Mouse (Mus musculus): ENCODE measurements around the gene Usp48. TPM values are rescaled to one million over a fixed set of nuclear protein-coding genes. Genes with fewer than 3 reads are reported as not detected.
A peak's percentile ranks its signal among the peaks of the same experiment; 100 is the strongest.
"Not testable (repeated sequence)": the region's sequence is repeated elsewhere in the genome, so short reads cannot be mapped to it uniquely, and the experiment has no call there.

Usp48 gene
- polyA plus RNA-seq, 1 experiment from 2014 or later: 69.2 TPM

DNA sequence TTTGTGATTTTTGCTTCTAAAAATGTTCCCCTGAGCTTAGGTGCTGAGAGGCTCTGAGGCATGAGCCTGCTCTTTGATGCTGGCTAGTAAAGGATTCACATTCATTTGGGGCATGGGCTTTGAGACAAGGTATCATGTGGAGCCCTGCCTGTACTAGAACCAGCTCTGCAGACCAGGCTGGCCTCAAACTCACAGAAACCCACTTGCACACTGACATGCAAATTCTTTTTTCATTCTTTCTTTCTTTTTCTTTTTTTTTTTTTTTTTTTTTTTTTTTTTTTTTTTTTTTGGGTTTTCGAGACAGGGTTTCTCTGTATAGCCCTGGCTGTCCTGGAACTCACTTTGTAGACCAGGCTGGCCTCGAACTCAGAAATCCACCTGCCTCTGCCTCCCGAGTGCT, 4.5 kb upstream of the Usp48 start:
- not testable (repeated sequence) for H3K27ac ChIP-seq (replicated peaks); H3K9me3 ChIP-seq; ATAC-seq (ENCODE audit: low read depth); H3K4me1 ChIP-seq (replicated peaks); H3K4me3 ChIP-seq; H3K36me3 ChIP-seq; H3K9ac ChIP-seq; H3K27me3 ChIP-seq; H3K4me2 ChIP-seq
- WGBS: 94% methylated on average over 2 of the region's 3 CpGs

DNA sequence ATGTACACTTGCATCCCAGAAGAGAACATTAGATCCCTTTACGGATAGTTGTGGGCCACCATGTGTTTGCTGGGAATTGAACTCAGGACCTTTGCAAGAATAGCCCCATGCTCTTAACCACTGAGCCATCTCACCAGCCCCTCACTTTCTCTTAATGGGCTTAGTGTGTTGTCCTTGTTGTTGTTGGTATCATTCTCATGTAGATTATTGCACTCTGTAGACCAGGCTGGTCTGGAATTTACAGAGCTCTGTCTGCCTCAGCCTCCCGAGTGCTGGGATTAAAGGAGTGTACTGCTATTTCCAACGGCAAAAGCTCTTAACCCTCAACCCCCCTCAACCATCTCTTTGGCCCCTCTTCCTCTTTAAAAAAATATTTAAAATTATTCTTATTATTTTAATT, 4.0 kb upstream of the Usp48 start:
- H3K27ac ChIP-seq (replicated peaks): no peak overlapping the region
- H3K4me1 ChIP-seq (replicated peaks): no peaks in the 10 kb centered on the region
- H3K4me3 ChIP-seq: no peak overlapping the region
- no peak for ATAC-seq (ENCODE audit: low read depth)
- H3K36me3 ChIP-seq: no peaks in the 10 kb centered on the region
- H3K9me3 ChIP-seq: no peaks in the 10 kb centered on the region
- WGBS: 85% methylated on average over 3 of the region's 3 CpGs
- H3K27me3 ChIP-seq: no peaks in the 10 kb centered on the region
- H3K9ac ChIP-seq: no peak overlapping the region
- no peak overlapping the region for H3K4me2 ChIP-seq

- WGBS: 88% methylated on average over 4 of the region's 4 CpGs
- no peaks in the 10 kb centered on the region for H3K36me3 ChIP-seq
- H3K27me3 ChIP-seq: no peaks in the 10 kb centered on the region
- H3K4me2 ChIP-seq: no peak overlapping the region
- no peak overlapping the region for H3K4me3 ChIP-seq
- H3K9ac ChIP-seq: 0 out of 2 replicates have a peak overlapping the region, but pooled peaks have one; percentile 22
- H3K9me3 ChIP-seq: no peaks in the 10 kb centered on the region
- peaks cover 12% of the 10 kb centered on the region for H3K4me1 ChIP-seq (replicated peaks)
- ATAC-seq (ENCODE audit: low read depth): no peak
- H3K27ac ChIP-seq (replicated peaks): no peak overlapping the region
Measured at GRCm38 (mm10) chr4:137590961-137591360, 2.6 kb upstream of the Usp48 start.

GRCm38 (mm10) chr4:137594496-137595270, 1.1 kb downstream of the Usp48 start:
- Histone ChIP-seq H3K27me3 (no peaks in the 10 kb centered on the region), H3K4me1 (replicated peaks) (peaks cover 47% of the 10 kb centered on the region), H3K4me3 (peak overlapping the region; percentile 92), H3K9me3 (no peaks in the 10 kb centered on the region), H3K4me2 (peak overlapping the region; percentile 87), H3K9ac (peak overlapping the region; percentile 94), H3K27ac (replicated peaks) (peak overlapping the region; percentile 99), H3K36me3 (no peaks in the 10 kb centered on the region)
- 5% methylated on average over 39 of the region's 40 CpGs for WGBS
- ATAC-seq (ENCODE audit: low read depth): peak; percentile 12; the same call in 1 of the 2 replicates

GRCm38 (mm10) chr4:137597098-137597630, 3.6 kb downstream of the Usp48 start:
- Histone ChIP-seq H3K4me3 (no peak overlapping the region), H3K9ac (no peak overlapping the region), H3K27ac (replicated peaks) (no peak overlapping the region), H3K4me1 (replicated peaks) (peaks cover 56% of the 10 kb centered on the region), H3K36me3 (no peaks in the 10 kb centered on the region), H3K4me2 (no peak overlapping the region), H3K9me3 (no peaks in the 10 kb centered on the region), H3K27me3 (no peaks in the 10 kb centered on the region)
- ATAC-seq (ENCODE audit: low read depth): no peak
- WGBS: 95% methylated on average over 4 of the region's 4 CpGs

- Histone ChIP-seq H3K4me1 (replicated peaks) (peaks cover 66% of the 10 kb centered on the region), H3K27ac (replicated peaks) (no peak overlapping the region), H3K27me3 (no peaks in the 10 kb centered on the region), H3K4me2 (no peak overlapping the region), H3K9ac (no peak overlapping the region), H3K4me3 (no peak overlapping the region), H3K36me3 (no peaks in the 10 kb centered on the region), H3K9me3 (no peaks in the 10 kb centered on the region)
- 87% methylated on average over 5 of the region's 5 CpGs for WGBS
- no peak for ATAC-seq (ENCODE audit: low read depth)
Measured at GRCm38 (mm10) chr4:137598577-137598976, 5.0 kb downstream of the Usp48 start.

DNA sequence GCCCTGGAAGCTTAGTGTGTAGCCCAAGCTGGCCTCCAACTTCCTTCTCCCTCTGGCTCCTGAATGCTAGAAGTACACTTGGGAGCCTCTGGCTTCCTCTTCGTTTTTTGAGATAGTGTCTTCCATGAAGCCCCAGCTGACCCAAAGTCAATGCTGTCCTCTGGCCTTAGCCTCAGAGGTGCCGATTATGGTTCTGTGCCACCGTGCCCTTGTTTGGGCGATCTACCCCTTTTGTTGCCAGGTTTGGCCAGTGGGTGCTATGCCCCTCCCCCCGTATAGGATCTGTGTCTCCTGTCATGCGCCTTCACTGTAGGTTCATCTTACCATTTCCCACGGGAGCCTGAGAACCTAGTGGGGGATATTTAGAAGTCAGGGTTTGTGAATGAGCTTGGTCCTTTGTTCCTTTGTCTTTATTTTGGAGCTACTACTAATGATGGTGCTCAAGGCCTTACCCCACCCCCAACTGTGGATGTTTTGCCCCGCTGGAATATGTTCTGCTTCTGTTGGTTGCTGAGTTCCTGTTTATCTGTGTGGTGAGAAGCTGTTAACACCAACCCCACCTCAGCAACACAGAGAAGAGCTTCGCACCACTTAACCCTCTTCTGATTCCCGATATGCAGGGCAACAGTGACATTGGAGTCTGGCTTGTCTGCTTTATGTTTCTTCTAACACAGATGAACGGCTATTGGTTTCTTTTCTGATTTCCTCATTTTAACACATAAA, 10.1 kb downstream of the Usp48 start:
- 82% methylated on average over 11 of the region's 11 CpGs for WGBS
- no peak overlapping the region for H3K9ac ChIP-seq
- peak overlapping the region; percentile 38 for H3K27ac ChIP-seq (replicated peaks)
- H3K4me2 ChIP-seq: no peak overlapping the region
- no peaks in the 10 kb centered on the region for H3K27me3 ChIP-seq
- H3K36me3 ChIP-seq: peaks cover 41% of the 10 kb centered on the region
- no peak overlapping the region for H3K4me3 ChIP-seq
- peaks cover 33% of the 10 kb centered on the region for H3K4me1 ChIP-seq (replicated peaks)
- ATAC-seq (ENCODE audit: low read depth): no peak
- H3K9me3 ChIP-seq: no peaks in the 10 kb centered on the region

DNA sequence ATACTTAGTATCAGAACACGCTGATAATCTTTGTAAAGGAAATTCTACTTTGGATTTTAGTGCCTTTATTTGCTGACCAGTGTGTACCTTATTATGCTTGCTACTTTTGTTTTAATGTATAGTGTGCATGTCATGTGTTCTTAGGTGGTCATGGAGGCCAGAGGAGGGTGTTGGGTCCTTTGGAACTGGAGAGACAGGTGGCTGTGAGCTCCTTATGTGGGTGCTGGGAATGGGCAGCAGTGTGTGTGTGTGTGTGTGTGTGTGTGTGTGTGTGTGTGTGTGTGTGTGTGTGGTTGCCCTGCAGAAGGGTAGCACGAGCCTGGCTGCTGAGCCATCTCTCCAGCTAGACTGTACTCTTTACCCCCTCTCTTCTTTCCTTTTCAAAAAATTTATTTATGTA, 13.5 kb downstream of the Usp48 start:
- Histone ChIP-seq H3K27ac (replicated peaks) (no peak overlapping the region), H3K9ac (no peak overlapping the region), H3K27me3 (no peaks in the 10 kb centered on the region), H3K4me1 (replicated peaks) (peaks cover 13% of the 10 kb centered on the region), H3K4me2 (no peak overlapping the region), H3K4me3 (no peak overlapping the region), H3K9me3 (no peaks in the 10 kb centered on the region), H3K36me3 (peaks cover 74% of the 10 kb centered on the region)
- 97% methylated on average over 2 of the region's 2 CpGs for WGBS
- ATAC-seq (ENCODE audit: low read depth): no peak

- Histone ChIP-seq H3K27me3 (no peaks in the 10 kb centered on the region), H3K9me3 (no peaks in the 10 kb centered on the region), H3K9ac (no peak overlapping the region), H3K4me1 (replicated peaks) (no peaks in the 10 kb centered on the region), H3K4me3 (no peak overlapping the region), H3K4me2 (no peak overlapping the region), H3K27ac (replicated peaks) (no peak overlapping the region), H3K36me3 (peaks cover 97% of the 10 kb centered on the region)
- 88% methylated on average over 7 of the region's 7 CpGs for WGBS
- no peak for ATAC-seq (ENCODE audit: low read depth)
Measured at GRCm38 (mm10) chr4:137609281-137609680, 15.7 kb downstream of the Usp48 start.

DNA sequence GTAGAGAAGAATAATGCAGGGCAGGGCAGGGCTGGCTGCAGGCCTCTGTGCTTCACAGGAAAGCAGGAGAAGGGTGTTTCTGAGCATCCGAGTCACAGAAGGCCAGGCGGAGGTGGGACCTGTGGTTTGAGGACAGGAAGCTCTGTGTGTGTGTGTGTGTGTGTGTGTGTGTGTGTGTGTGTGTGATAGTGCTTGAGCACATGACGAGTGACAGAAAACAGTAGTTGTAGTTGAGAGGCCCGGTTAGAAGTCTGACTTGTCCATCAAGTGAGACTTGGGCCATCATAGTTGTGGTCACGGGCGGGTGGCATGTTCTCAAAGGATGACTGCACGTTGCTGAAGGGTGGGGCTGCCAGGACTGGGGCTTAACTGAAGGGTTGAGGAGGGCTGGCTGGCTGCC, 16.1 kb downstream of the Usp48 start:
- H3K9me3 ChIP-seq: no peaks in the 10 kb centered on the region
- 94% methylated on average over 7 of the region's 7 CpGs for WGBS
- H3K9ac ChIP-seq: no peak overlapping the region
- no peak overlapping the region for H3K4me2 ChIP-seq
- no peaks in the 10 kb centered on the region for H3K4me1 ChIP-seq (replicated peaks)
- no peaks in the 10 kb centered on the region for H3K27me3 ChIP-seq
- no peak overlapping the region for H3K27ac ChIP-seq (replicated peaks)
- peaks cover 97% of the 10 kb centered on the region for H3K36me3 ChIP-seq
- no peak for ATAC-seq (ENCODE audit: low read depth)
- H3K4me3 ChIP-seq: no peak overlapping the region

DNA sequence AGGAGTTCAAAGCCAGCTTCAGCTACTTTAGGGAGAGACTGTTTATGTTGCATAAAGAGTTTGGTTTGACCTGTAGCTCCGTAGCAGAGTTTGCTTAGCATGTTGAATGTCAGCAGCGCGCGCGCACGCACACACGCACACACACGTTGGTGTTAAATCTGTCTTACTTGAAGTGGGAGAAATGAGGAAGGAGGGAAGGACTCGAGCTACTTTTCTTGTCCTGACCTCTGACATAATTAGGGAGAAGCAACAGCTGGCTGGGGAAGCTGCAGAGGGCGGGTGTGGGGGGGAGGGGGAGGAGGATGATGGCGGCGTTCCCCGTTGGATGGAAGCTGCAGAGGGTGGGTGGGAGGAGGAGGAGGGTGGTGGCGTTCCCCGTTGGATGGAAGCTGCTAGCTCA, 16.7 kb downstream of the Usp48 start:
- H3K9me3 ChIP-seq: no peaks in the 10 kb centered on the region
- ATAC-seq (ENCODE audit: low read depth): no peak
- 80% methylated on average over 15 of the region's 15 CpGs for WGBS
- H3K4me1 ChIP-seq (replicated peaks): no peaks in the 10 kb centered on the region
- no peaks in the 10 kb centered on the region for H3K27me3 ChIP-seq
- no peak overlapping the region for H3K27ac ChIP-seq (replicated peaks)
- H3K4me2 ChIP-seq: no peak overlapping the region
- peaks cover 96% of the 10 kb centered on the region for H3K36me3 ChIP-seq
- no peak overlapping the region for H3K9ac ChIP-seq
- no peak overlapping the region for H3K4me3 ChIP-seq

- Histone ChIP-seq H3K9me3 (no peaks in the 10 kb centered on the region), H3K4me2 (no peak overlapping the region), H3K9ac (no peak overlapping the region), H3K4me1 (replicated peaks) (no peaks in the 10 kb centered on the region), H3K4me3 (no peak overlapping the region), H3K27ac (replicated peaks) (no peak overlapping the region), H3K36me3 (peaks cover 93% of the 10 kb centered on the region), H3K27me3 (no peaks in the 10 kb centered on the region)
- WGBS: 92% methylated on average over 8 of the region's 8 CpGs
- ATAC-seq (ENCODE audit: low read depth): no peak
Measured at GRCm38 (mm10) chr4:137622847-137623246, 29.3 kb downstream of the Usp48 start.

All from neural tube, embryonic 13.5 days (tissue).